Mouse (Mus musculus) c-Kit-positive CD71-negative TER-119-negative erythroid progenitor cells, embryonic 14.5 days (primary cell): ENCODE measurements at regions not wholly inside any gene's neighbourhood (a gene's known extent, or its start where the extent isn't known, plus 50 kb on each side); places are given as distances from the start of the nearest gene placed in this dataset.
"Not testable (repeated sequence)": the region's sequence is repeated elsewhere in the genome, so short reads cannot be mapped to it uniquely, and the experiment has no call there.

Source experiments
- DNase-seq: peaks from one replicate; pipeline ENCODE4 v3.0.0-alpha.2; 2013; ENCODE audit warnings: low read depth

DNA sequence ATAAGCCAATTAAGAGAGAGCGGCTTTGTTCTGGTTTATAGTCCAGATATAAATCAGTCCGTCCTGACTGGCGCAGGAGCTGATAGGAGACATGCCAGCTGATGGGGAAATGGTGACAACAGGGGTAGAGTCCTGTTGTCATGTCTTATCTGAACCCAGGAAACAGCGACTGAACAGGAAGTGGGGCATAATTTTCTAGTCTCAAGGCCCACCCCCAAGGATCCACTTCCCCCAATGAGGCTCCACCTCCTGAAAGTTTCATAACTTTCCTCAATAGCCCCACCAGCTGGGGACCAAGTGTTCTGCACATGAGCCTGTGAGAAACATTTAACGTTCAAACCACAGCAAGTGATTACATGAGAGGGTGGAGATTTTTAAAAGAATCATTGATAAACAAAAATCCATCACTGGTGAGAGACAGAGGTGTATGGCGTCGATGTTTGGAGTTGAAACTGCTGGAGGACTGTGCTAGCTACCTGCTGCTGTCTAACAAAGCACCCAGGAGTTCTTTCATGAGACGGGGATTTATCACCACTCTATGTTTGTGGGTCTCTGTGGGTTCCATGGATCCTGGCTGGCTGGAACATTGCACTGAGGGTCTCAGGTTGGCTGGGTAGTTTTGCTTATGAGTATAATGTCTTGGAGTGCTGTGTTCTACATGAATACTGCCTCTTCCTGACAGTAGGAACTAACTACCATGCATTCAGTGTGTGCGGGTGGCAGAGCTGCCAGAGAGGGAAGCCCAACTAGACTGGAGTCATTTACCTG is 132.0 kb upstream of the Gadl1 start:
- DNase-seq, result peak; percentile 16

DNA sequence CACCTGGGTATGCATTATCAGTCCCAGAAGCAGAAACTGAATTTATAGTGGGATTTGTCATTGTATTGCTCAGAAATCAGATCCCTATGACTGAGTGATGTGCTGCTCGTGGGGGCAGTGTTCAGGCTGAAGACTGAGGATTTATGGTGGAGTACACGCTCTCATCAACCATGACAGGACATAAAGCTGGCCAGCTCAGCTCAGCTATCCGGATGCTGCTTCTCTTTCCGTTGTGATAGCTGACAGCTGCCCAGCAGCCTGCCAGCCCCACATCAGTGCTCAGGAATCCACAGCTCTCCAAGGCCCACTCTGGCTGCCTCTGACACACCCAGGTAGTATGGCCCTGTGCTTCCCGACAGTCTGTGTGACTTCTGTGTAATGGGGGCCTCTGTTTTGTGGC is 130.4 kb upstream of the Gadl1 start:
- no peak for DNase-seq

DNA sequence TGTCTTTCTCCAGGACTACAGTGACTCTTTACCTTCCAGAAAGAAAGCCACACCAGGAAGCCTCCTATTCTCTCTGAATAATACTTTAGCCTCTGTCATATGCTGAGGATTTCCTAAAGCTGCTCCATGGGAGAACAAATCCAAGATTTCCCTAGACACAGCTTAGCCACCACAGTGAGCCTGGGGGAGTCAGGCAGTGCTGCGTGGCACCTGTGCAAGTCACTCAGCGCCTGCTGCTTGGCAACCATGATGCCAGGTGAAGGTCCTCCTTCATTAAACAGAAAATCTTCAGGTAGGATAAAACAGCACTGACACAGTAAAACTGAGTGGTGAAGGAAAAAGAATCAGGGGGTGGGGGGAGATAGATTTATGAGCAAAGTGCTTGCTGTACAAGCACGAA is 109.9 kb upstream of the Gadl1 start:
- DNase-seq, result no peak

DNA sequence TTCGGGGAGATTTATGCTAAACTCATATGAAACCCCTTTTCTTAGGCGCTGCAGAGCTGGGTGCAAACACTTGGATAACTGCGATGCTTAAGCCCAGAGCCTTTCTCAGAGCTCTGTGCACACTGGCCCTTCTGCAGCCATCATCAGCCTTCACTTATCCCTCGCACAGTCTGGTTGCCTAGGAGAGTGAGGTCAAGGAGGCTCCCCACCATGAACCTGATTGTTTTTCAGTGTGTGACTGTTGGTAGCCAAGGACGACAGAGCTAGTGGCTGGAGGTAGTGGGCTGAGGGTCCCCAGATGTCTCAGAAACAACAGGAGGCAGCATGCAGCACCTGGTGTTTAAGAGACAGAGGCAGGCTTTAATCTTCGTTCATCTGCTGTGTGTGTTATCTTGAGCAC is 108.6 kb upstream of the Gadl1 start:
- no peak for DNase-seq

DNA sequence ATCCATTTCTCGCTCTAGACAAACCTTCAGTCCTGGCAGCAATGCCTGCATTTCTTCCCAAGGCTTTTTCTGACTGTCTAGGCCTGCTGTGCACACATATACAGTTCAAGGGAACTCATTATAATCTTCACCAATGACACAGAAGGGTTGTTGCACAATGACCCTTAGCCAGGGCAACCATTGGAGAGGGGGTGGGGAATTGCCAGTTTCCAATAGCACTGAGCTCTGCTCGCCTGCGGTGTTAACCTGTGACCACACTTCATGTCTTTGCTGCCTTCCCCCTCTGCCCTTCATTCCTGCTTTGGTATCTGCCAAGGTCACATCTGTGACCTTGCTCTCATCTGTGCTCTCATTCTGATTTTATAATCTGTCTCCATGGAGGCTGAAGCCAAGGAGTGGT is 106.2 kb upstream of the Gadl1 start:
- no peak for DNase-seq

DNA sequence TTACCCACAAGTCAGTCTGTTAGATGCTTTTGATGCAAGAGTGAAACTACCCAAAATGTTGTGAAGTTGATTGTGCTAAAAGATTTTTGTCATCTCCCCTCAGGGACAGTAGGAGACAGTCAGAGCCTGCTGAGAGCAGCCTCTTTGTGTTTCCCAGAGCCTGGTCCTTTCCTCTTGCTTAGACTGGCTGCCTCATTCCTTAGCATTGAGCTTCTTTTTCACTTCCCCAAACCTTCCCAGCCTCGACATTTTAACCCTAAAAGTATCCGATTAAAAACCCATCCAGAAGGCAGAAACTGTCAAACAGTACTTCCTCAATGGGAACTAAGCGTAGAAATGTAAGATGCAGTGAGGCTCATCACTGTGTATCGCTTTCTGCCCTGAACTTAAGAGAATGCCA is 104.0 kb upstream of the Gadl1 start:
- peak; percentile 16 for DNase-seq

DNA sequence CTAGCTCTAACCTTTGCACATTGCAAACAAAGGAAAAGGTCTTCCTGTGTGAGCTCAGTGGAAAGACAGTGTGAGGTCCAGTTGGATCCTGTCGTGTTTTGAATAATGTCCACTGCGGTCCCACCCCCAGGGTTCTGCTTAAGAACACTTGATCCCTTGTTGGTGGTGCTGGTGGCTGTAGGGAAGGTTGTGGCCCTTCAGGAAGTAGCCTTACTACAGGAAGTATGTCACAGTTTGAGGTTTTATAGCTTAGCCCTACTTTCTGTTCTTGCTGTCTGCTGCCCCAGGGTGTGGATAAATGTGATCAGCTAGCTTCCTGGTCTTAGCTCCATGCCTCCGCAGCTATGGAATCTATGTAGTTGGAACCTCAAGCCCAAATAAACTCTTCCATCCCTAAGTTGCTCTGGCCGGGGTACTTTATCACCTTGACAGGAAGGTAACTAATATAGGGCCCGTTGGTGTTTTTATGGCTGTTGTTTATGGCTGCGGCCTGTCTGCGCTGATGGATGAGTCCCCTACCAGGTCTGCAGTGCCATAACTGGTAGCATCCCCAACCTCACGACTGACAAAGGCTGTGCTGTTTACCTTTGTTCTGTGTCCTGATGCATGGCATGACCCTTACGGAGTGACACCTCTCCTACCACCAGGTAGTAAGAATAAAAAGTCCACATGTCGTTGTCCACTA is 103.1 kb upstream of the Gadl1 start:
- DNase-seq, result no peak

DNA sequence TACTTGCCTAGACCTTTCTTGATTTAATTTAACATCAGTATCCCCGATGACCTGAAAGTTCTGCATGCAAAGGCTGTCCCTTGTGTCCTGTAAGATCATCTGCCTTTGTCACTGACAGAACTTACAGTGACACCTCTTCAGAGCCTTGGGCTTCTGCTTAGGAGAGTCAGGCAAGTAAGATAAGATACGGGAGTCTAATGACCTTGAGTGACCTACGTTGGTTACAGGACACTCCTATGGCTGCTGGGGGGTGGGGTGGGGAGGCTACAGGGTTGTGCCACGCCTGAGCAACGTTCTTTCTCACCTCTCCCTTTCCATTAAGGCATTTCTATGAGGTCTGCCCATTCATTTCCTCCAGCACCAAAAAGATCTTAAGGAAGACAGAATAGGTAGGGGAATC is 69.1 kb upstream of the Gadl1 start:
- DNase-seq, result no peak

DNA sequence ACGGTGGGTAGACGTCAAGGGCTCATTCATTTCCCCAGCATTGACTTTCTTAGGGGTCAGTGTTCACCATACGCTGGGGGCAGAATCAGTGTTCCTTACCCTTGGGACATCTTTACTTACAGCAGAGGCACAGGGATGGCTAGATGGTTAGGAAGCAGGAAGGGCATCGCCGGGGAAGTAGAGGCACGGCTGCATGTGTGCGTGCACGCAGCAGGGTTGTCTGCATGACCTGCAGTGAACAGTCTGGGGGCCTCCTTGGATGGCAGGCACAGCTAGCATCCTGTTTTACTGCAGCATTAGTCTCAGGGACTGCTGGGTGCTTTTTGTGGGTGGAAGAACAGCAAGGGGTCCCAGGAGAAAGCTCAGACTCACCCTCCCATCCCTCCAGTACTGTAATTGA is 68.5 kb upstream of the Gadl1 start:
- no peak for DNase-seq

DNA sequence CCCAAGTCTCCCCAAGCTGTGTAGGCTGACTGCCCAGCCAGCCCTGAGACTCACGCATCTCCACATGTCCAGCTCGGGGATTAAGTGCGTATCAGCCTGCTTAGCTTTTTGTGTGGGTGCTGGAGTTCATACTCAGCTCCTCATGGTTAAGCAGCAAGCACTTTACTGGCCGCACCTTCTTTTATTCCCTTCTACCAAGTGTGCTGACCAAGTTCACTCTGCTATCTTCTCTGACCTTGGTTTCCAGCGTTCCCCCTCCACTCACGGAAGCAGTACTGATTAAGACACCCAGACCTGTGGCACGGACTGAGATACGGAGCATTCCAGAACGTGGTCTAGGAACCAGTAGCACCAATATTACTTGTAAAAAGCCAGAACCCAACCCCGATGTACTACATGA is 67.6 kb upstream of the Gadl1 start:
- no peak for DNase-seq

DNA sequence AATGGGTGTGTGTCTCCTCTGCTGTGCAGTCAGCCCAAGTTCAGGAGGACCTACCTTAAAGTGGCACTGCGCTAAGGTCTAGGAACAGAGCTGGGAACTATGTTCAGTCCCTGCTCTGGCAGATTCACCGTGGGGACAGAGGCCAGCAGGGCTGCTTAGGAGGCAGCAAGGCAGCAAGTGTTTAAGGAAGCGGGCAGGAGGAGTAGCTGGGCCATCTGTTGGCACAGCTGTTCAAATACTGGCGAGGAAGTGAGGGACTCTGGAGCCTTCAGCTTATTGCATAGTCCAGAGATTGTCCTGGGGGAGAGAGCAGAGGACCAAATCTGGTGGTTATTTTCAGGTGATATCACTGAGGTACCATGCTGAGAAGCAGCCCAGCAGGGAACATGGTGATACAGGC is 64.9 kb upstream of the Gadl1 start:
- no peak for DNase-seq

DNA sequence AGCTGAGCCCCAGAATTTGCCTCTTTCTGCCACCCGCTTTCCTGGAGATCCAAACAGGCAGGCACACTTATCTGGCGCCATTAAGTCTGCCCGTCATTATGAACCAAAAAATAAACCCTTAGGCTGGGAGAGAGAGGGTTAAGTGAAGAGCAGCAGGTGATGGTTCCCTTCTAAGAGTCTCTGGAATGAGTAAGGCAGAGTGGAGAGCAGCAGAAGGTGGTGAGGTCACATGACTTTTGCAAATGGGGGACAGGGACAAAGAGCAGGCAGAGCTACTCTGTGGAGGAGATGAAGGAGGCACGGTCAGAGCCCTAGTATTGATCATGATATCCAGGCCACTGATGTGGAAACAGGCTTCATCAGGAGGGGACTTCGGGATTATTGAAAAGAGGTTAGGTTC is 64.2 kb upstream of the Gadl1 start:
- no peak for DNase-seq

DNA sequence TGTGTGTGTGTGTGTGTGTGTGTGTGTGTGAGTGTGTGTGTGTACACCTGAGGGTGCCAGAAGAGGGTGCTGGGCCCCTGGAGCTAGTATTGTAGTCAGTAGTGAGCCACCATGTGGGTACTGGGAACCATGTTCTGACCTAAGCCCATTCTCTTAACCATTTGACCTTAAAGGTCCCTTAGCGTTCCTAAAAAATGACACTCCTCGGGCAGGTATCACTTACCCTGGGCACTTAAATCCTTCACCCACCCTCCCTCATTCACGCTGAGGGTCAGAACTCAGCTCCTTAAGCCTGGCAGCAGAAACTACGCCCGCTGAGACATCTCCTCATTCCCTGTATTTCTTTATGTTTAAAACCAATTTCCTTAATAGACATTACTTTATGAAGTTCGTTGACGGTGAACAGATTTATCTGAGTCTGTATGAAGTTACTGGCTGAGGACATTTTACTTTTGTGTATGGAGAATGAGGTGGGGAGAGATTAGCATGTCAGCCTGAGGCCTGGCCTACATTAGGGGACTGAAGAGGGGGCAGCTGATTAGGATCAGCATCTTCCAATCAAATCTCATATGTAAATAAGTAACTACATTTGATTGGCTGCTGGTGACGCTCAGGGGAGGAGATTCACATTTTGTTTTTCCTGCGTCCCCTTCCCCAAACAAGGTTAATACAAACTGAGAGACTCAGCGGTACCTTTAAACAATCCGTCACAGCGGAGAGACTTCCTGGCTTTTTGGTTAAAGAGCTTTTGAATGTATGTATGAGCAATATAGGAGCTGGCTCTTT is 61.8 kb upstream of the Gadl1 start:
- no peak for DNase-seq

DNA sequence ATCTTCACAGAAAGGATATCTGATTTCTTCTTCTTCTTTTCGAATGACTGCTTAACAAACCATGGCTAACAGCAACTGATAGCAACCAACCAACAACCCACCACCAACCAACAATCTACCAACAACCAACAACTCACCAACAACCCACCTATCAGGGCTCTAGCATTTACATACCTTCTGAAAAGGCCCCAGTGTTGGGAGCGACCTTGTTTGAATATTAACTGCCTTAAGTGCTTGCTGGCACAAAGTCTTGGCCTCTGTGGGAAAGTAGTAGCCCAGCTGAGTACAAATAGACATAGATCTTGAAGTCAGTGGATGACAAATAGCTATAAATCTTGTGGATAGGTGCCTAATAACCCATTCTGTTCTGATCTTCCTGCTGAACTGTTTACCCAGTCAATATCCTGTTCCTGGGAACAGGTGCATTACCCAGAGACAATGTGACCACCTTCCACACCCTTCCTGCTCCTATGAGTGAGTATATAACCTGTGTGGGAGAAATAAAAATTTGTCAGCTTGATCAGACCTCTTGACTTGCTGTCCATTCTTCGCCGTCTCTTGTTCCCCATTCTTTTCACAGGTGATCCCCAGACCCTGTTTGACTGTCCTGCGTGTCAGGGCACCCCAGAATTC is 55.9 kb upstream of the Gadl1 start:
- not testable (repeated sequence) for DNase-seq

DNA sequence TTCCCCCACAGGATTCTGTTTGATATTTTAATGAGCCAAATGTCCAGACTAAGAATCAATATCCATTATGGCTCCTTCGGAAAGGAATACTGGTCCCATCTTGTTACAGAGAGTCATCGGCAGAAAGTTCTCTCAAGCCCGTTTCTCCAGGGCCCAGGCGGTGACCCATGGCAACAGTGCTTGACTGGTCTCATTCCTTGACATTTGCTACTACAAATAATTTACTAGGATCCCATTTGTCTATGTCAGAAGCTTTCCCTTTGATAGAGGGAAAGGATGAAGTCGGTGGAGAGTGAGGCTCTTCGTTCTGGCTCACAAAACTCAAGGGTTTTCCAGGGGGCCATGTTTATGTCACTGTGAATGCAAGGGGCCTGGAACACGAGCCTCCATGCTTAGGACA is 52.0 kb upstream of the Gadl1 start:
- no peak for DNase-seq

DNA sequence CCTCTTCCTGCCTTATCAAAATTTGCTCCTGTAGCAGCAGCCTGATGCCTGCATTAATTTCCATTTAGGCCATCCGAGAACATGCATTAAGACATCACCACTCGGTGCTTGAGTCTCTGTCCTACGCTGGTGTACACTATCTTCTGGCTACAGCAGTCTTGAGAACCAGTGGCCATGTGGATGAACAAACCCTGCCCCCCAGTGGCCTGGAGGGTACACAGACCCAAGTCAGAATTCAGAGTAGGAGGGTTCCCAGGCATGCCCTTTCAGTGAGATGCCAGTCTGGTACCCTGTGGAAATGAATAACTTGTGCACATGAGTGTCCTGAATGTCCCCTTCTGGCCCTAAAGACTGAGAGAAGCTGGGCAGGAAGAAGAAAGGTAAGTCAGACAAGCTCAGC is 50.4 kb upstream of the Gadl1 start:
- DNase-seq, result no peak
